Comparison of ENCODE assay signal across 22 mouse cellular contexts in the genomic region with DNA sequence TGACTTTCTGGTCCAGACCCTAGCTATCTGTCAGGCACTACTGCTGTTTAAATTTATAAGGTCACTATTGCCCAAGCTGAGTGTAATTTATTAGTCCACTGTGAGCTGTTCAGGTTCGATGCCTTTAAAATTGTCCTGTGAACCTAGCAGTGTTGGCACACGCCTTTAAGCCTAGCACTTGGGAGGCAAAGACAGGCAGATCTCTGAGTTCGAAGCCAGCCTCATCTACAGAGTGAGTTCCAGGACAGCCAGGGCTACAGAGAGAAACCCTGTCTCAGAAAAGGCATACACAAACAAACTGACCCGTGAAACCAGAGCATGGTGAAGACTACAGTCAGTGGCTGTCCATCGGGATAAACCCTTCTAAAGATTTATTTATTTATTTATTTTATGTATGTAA.
"Had no signal": no experiment of that assay in that cellular context is flagged by ENCODE, and none has a peak within 500 bp of the region (broad histone marks: within the 10 kb centered on the region; RNA-seq: fewer than 3 reads in every experiment).

No protein-coding gene starts in this region.

- H3K27ac ChIP-seq: heart, embryonic 10.5 days; hindbrain, embryonic 13.5 days; hindbrain, embryonic 15.5 days; hindbrain, postnatal 0 days; kidney, embryonic 15.5 days; kidney, postnatal 0 days; limb, embryonic 13.5 days; limb, embryonic 15.5 days; liver, embryonic 12.5 days had no signal

- DNase-seq: gastrocnemius, postnatal 14 days; gastrocnemius, postnatal 36 days; heart, adult 18-20 months; heart, postnatal 10 days; kidney, adult 11 months; kidney, adult 2 months; kidney, adult 9 months; kidney, postnatal 14 days; kidney, postnatal 36 days; layer of hippocampus, adult 9-11 months; layer of hippocampus, postnatal 36 days; left cerebral cortex, postnatal 4 days had no signal

- H3K36me3 ChIP-seq: heart, embryonic 10.5 days; heart, embryonic 12.5 days; hindbrain, embryonic 13.5 days; hindbrain, embryonic 15.5 days; kidney, embryonic 15.5 days; limb, embryonic 13.5 days; limb, embryonic 15.5 days; liver, embryonic 12.5 days had no signal

- H3K27me3 ChIP-seq: heart, embryonic 12.5 days; hindbrain, embryonic 13.5 days; hindbrain, embryonic 15.5 days; kidney, embryonic 15.5 days; limb, embryonic 13.5 days; limb, embryonic 15.5 days had no signal

- H3K4me1 ChIP-seq: heart, embryonic 12.5 days; hindbrain, embryonic 13.5 days; hindbrain, embryonic 15.5 days; limb, embryonic 13.5 days; limb, embryonic 15.5 days had no signal

- H3K4me3 ChIP-seq: heart, embryonic 10.5 days; heart, embryonic 12.5 days; hindbrain, embryonic 13.5 days; hindbrain, embryonic 15.5 days; kidney, embryonic 15.5 days; limb, embryonic 13.5 days; limb, embryonic 15.5 days; liver, embryonic 12.5 days had no signal
